Mouse (Mus musculus): Measurements from ENCODE around the gene Fgf4. TPM values are rescaled to one million over a fixed set of nuclear protein-coding genes. Genes with fewer than 3 reads are reported as not detected.
"Not testable (repeated sequence)": the region's sequence is repeated elsewhere in the genome, so short reads cannot be mapped to it uniquely, and the experiment has no call there.

Fgf4 gene
- total RNA-seq, 2 experiments from 2014 or later = not detected

DNA sequence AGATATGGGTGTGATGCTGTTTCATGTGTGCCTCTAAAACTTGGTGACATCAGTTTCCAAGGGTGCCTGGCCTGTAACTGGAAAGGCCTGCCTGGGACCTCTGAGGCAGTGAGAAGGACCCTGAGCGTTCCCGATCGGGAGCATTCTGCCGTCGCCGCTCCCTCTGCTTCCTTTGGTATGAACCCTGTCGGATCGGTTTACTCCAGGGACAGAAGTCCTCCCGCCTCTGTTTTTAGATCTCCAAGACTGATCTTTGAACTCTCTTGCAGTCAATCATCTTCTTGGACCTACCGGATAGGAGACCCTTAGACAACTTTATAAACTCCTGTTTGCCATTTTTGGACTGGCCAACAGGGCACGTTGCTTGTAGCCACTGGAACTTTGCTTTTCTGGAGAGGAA lies 16.0 kb downstream of the Fgf4 start:
- no peak for ATAC-seq (replicated peaks; ENCODE audit: low FRiP score, poor library complexity, severe bottlenecking)

- ATAC-seq (replicated peaks; ENCODE audit: low FRiP score, poor library complexity, severe bottlenecking) = no peak
These were observed 17.0 kb downstream of the Fgf4 start for GRCm38 (mm10) chr7:144864160-144864670.

DNA sequence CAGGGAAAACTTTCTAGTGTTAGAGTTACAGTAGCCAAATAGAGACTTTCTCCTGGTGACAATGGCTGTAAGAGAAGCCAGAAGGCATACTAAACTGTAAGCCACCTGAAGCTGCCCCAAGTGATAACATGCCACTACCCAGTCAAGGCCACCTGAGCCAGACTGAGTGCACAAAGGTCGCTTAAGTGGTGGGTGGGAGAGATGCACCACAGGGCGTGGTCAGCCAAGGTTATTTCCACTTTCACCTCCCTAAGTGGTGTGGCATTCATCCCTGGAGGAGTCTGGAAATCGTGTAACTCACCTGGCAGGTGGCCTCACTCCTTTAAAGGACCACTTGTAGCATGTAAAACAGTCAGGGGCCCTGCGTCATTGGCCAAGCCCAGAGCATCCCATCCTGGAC lies 20.0 kb downstream of the Fgf4 start:
- ATAC-seq (replicated peaks; ENCODE audit: low FRiP score, poor library complexity, severe bottlenecking) = no peak

DNA sequence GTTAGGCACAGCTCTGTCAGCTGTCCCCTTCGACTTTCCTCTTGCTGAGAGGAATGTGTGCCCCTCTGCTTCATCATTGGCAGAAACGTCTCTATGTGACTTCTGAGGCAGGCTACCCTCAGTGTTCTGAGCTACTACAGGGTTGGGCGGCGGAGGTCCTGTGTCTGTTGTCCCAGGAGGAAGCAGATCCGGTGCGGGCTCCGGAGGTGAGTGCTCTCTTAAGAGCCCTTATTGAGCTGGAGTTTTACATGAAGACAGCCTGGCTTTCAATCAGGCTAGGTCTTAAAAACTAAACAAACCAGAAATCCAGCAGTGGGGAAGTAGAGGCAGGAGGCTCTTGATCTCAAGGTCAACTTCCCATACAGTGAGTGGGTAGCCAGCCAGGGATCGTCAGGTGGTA lies 20.4 kb downstream of the Fgf4 start:
- no peak for ATAC-seq (replicated peaks; ENCODE audit: low FRiP score, poor library complexity, severe bottlenecking)

DNA sequence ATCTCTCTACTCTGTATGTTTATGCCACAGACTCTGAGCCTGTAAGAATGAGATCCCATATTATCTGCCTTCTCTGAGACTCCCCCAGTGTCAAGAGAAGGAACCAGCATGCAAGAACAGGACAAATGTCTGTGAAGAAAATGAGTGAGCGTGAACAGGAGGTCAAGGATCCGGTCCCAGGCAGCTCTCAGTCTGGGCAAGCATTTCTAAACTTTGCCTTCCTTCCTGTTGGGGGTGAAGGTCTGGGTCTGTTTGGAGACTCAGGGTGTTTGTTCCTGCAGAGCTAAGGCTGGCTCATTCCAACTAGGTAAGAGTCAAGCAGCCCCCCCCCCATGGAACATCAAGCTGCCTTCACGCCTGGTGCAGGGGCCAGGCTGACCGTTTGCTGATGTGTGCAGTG lies 25.3 kb downstream of the Fgf4 start:
- ATAC-seq (replicated peaks; ENCODE audit: low FRiP score, poor library complexity, severe bottlenecking) = no peak

DNA sequence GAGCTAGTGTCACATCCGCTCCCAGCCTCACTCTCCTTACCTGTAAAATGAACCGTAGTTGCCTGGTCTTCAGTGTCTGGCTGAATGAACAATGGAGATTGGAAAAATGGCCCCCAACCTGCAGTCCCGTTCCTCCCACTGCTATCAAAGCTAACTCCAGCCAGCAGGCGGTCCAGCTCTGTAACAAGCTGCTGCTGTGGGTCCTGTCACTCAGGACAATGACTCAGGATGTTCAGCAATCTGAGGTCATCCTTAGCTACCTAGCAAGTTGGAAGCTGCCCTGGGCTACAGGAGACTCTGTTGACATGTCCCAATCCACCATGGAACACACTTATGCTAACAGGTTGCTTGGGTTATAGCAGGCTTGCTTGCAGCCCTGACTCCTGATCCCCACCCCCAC lies 26.0 kb downstream of the Fgf4 start:
- no peak for ATAC-seq (replicated peaks; ENCODE audit: low FRiP score, poor library complexity, severe bottlenecking)

GRCm38 (mm10) chr7:144874226-144874625 lies 27.1 kb downstream of the Fgf4 start:
- no peak for ATAC-seq (replicated peaks; ENCODE audit: low FRiP score, poor library complexity, severe bottlenecking)

GRCm38 (mm10) chr7:144878401-144878800 lies 31.2 kb downstream of the Fgf4 start:
- ATAC-seq (replicated peaks; ENCODE audit: low FRiP score, poor library complexity, severe bottlenecking) = no peak

DNA sequence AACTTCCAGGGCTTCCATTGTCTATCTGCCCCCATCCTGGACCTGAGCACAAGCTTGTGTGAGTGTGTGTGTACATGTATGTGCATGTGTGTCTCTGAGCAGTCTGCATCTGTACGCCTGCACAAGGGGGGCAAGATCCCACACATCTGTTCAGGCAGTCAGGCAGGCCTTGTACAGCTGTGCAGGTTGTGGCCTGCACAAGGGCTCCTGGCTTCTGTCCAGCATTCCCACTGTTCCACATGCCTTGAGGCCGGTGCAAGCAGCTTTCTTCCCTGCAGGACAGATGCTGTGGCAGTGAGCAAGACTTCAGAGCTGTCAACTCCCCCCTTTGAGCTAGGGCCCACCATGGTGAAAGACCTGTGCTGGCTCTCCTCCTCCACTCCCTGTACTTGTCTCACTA lies 35.9 kb downstream of the Fgf4 start:
- no peak for ATAC-seq (replicated peaks; ENCODE audit: low FRiP score, poor library complexity, severe bottlenecking)

- ATAC-seq (replicated peaks; ENCODE audit: low FRiP score, poor library complexity, severe bottlenecking) = no peak
These were observed 40.5 kb downstream of the Fgf4 start for GRCm38 (mm10) chr7:144887672-144888071.

GRCm38 (mm10) chr7:144888564-144889299 lies 41.6 kb downstream of the Fgf4 start:
- ATAC-seq (replicated peaks; ENCODE audit: low FRiP score, poor library complexity, severe bottlenecking) = 0 out of 2 replicates have a peak, but pooled peaks have one; percentile 23

- not testable (repeated sequence) for ATAC-seq (replicated peaks; ENCODE audit: low FRiP score, poor library complexity, severe bottlenecking)
These were observed 43.5 kb downstream of the Fgf4 start for GRCm38 (mm10) chr7:144890661-144891060.

- no peak for ATAC-seq (replicated peaks; ENCODE audit: low FRiP score, poor library complexity, severe bottlenecking)
These were observed 44.7 kb downstream of the Fgf4 start for GRCm38 (mm10) chr7:144891863-144892262.

GRCm38 (mm10) chr7:144892322-144892721 lies 45.2 kb downstream of the Fgf4 start:
- no peak for ATAC-seq (replicated peaks; ENCODE audit: low FRiP score, poor library complexity, severe bottlenecking)

GRCm38 (mm10) chr7:144894191-144894590 lies 47.0 kb downstream of the Fgf4 start:
- ATAC-seq (replicated peaks; ENCODE audit: low FRiP score, poor library complexity, severe bottlenecking) = no peak

DNA sequence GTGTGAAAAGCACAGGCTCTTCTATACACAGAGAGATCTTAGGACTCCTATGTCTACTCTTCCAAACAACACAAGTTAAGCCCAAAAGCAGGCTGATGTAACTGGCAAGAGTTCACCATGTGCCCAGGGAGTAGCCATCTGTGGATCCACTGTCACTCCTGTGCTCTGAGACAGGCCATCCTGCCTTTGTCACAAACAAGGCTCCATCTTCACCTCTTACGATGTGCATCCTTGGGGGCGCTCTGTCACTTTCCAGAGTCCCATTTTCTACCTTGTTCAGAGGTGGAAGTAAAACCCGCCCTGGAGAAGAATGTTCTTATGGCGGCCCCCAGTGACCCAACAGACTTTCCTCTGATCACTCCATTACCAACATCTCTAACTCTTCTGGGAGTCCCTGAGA lies 47.5 kb downstream of the Fgf4 start:
- no peak for ATAC-seq (replicated peaks; ENCODE audit: low FRiP score, poor library complexity, severe bottlenecking)

DNA sequence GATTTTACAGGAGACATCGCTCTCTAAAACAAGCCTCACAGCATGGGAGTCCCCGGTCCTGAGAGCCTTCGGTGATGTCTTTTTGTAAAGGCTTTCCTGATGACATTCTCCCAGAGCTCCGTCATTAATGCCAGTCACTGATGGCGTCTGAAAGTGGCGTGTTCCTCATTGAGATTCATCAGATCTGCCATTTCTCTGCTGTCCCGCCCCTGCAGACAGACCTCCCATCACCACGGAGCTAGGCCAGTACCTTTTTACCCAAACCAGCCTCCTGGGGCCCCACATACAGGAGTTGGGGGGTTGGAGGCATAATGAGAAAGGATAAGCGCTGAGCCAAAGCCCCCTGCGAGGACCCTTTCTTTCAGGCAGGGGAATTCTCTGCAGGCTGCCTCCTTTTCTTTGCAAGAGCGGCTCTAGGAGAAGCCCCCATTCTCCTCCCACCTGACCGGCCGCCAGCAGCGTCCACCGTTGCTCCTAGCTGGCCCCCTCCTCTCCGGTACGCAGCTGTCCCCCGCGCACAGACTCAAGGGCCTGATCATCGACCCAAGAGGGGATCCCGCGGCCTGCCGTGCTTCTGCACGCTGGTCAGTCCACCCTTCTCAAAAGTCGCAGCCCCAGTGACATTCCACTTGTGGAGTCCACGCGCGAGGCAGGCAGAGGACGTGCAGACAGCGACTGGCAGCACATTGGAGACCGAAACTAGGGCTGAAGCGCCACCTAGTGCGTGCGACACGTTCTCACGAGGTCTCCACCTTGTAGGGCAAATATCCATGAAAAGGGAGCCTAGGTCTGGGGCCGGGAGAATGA lies 48.3 kb downstream of the Fgf4 start:
- ATAC-seq (replicated peaks; ENCODE audit: low FRiP score, poor library complexity, severe bottlenecking) = no peak

DNA sequence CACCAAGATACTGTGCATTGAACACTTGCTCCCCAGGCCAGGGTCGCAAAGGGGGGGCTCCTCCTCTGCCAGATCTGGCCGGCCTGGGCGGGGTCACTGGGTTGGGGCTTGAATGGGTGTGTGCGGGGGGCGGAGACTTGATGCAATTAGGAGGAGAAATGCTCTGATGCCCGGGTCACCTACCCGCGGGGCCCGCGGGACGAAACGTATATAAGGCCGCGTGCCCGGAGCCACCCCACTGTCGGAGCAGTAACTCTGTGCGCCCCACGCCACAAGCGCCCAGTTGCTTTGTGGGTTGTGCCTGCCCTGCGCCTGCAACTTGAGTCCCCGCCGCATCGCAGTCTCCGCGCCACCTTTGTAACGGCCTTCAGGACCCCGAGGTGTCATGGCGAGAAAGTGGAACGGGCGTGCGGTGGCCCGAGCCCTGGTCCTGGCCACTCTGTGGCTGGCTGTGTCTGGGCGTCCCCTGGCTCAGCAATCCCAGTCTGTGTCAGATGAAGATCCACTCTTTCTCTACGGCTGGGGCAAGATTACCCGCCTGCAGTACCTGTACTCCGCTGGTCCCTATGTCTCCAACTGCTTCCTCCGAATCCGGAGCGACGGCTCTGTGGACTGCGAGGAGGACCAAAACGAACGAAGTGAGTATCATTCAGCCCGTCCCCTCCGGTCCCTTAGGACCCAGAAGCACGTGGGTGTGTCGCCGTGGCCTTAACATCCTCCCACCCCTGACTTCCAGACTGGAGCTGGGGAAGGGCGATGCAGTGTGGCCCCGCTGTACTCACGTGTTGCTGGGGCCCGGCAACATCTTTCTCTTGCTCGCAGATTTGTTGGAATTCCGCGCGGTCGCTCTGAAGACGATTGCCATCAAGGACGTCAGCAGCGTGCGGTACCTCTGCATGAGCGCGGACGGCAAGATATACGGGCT lies 49.4 kb downstream of the Fgf4 start, which contains the start of gene Fgf15:
Gene Fgf15, plus strand, starts transcription at position 238 of the 925 bp plus-strand sequence.
- 0 out of 2 replicates have a peak, but pooled peaks have one; percentile 36 for ATAC-seq (replicated peaks; ENCODE audit: low FRiP score, poor library complexity, severe bottlenecking)

GRCm38 (mm10) chr7:144898506-144898905 lies 51.3 kb downstream of the Fgf4 start:
- no peak for ATAC-seq (replicated peaks; ENCODE audit: low FRiP score, poor library complexity, severe bottlenecking)

GRCm38 (mm10) chr7:144905514-144905913 lies 58.3 kb downstream of the Fgf4 start:
- not testable (repeated sequence) for ATAC-seq (replicated peaks; ENCODE audit: low FRiP score, poor library complexity, severe bottlenecking)

Data from erythroid progenitor cell, adult 5-6 weeks (primary cell).